Mouse (Mus musculus): ENCODE results near the gene Nt5c2. TPM values are rescaled to one million over a fixed set of nuclear protein-coding genes. Genes with fewer than 3 reads are reported as not detected.
"Not testable (repeated sequence)": the region's sequence is repeated elsewhere in the genome, so short reads cannot be mapped to it uniquely, and the experiment has no call there.

The Nt5c2 gene
- polyA plus RNA-seq, 1 experiment: 0.55 TPM

DNA sequence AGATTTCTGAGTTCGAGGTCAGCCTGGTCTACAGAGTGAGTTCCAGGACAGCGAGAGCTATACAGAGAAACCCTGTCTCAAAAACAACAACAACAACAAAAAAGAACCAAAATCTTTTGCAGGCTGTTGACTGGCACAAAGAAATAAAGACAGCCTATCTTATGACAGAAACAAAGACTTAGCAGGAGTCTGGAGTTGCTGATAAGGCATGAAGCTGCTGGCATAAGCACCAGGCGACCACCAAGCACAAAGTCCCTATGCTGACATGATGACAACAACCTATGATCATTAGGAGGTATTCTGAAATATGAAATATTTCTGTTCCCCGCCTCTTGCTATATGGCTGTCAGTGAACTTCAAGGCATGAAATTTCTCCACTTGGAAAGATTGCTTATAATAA is 16.0 kb downstream of the Nt5c2 start:
- no peaks in the 10 kb centered on the region for H3K9me3 ChIP-seq (ENCODE audit: control insufficient read depth, low read length)
- no peak overlapping the region for H3K4me3 ChIP-seq (replicated peaks)
- TF ChIP-seq GATA1 (IDR thresholded peaks at IDR 0.05; ENCODE audit: low read length) (no peak), TAL1 (IDR thresholded peaks at IDR 0.05; ENCODE audit: low read length) (no peak)
- H3K4me1 ChIP-seq (ENCODE audit: control insufficient read depth): peaks cover 20% of the 10 kb centered on the region
- H3K27me3 ChIP-seq (ENCODE audit: control insufficient read depth): no peaks in the 10 kb centered on the region
- H3K36me3 ChIP-seq (ENCODE audit: control insufficient read depth): no peaks in the 10 kb centered on the region

DNA sequence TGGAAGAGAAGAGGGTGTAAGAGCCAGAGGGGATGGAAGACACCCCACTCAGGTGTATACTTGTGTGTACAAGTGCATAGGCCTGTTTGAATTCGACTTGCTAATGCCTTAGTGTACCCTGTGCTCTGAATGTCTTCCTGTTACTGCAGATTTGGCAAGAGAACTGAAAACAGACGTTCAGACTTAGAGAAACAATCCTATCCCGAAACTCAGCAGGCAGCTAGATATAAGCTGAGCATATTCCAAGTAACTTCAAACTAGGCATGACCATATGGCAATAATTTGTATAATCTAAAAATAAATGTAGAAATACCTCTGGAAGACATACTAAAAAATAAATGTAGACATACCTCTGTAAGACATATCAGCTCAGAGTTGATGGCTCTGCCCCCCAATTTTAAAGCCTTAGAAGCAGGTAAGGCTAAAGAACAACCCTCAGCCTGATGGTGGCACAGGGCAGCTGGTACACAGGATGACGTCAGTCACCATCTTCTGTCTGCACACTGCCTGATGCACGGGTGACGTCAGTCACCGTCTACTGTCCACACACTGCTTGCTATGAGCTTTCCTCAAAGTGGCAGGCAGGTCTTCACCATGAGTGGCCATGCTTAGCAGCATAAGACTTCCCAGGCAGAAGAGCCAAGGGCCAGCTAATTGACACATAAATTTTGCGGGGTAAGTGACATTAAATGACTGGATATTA is 16.6 kb downstream of the Nt5c2 start:
- no peaks in the 10 kb centered on the region for H3K9me3 ChIP-seq (ENCODE audit: control insufficient read depth, low read length)
- H3K4me1 ChIP-seq (ENCODE audit: control insufficient read depth): peaks cover 20% of the 10 kb centered on the region
- TF ChIP-seq TAL1 (IDR thresholded peaks at IDR 0.05; ENCODE audit: low read length): no peak
- no peak for TF ChIP-seq GATA1 (IDR thresholded peaks at IDR 0.05; ENCODE audit: low read length)
- no peak overlapping the region for H3K4me3 ChIP-seq (replicated peaks)
- H3K27me3 ChIP-seq (ENCODE audit: control insufficient read depth): no peaks in the 10 kb centered on the region
- H3K36me3 ChIP-seq (ENCODE audit: control insufficient read depth): no peaks in the 10 kb centered on the region

DNA sequence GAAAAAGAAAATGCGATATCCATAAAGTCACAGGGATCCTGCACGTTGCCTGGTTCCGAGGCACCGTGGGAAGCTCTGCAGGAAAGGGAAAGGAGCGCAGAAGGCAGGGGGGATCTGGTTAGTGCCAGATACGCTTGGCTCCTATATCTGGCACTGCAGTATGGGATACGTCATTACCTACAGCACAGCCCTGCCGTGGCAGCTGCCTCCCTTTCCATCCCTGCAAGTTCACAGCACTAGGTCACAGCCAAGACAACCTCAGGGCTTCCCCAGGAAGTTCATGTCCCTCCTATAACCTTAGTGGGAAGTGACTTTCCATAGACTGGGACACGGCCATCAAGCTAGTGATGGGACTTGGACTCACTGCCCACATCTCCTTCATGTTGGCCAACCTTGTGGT is 18.9 kb downstream of the Nt5c2 start:
- no peaks in the 10 kb centered on the region for H3K36me3 ChIP-seq (ENCODE audit: control insufficient read depth)
- H3K4me1 ChIP-seq (ENCODE audit: control insufficient read depth): peaks cover 22% of the 10 kb centered on the region
- no peaks in the 10 kb centered on the region for H3K9me3 ChIP-seq (ENCODE audit: control insufficient read depth, low read length)

DNA sequence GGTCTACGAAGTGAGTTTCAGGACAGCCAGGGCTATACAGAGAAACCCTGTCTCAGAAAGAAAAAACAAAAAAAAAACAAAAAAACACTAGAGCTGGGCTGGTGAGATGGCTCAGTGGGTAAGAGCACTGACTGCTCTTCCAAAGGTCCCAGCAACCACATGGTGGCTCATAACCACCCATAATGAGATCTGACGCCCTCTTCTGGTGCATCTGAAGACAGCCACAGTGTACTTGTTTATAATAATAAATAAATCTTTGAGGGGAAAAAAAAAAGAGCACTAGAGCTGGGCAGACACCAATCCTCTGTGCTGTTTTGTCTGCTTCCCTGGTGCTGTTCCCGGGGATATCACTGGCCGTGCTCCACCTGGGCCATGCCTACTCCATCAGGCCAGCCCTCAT is 22.6 kb downstream of the Nt5c2 start:
- H3K4me3 ChIP-seq (replicated peaks); H3K27me3 ChIP-seq (ENCODE audit: control insufficient read depth); H3K9me3 ChIP-seq (ENCODE audit: control insufficient read depth, low read length); H3K36me3 ChIP-seq (ENCODE audit: control insufficient read depth): not testable (repeated sequence)
- peaks cover 39% of the 10 kb centered on the region for H3K4me1 ChIP-seq (ENCODE audit: control insufficient read depth)

More for the DNA sequence above, 18.9 kb downstream of the Nt5c2 start:
- H3K27me3 ChIP-seq (ENCODE audit: control insufficient read depth): no peaks in the 10 kb centered on the region
- no peak for TF ChIP-seq TAL1 (IDR thresholded peaks at IDR 0.05; ENCODE audit: low read length)
- no peak for TF ChIP-seq GATA1 (IDR thresholded peaks at IDR 0.05; ENCODE audit: low read length)
- H3K4me3 ChIP-seq (replicated peaks): no peak overlapping the region

DNA sequence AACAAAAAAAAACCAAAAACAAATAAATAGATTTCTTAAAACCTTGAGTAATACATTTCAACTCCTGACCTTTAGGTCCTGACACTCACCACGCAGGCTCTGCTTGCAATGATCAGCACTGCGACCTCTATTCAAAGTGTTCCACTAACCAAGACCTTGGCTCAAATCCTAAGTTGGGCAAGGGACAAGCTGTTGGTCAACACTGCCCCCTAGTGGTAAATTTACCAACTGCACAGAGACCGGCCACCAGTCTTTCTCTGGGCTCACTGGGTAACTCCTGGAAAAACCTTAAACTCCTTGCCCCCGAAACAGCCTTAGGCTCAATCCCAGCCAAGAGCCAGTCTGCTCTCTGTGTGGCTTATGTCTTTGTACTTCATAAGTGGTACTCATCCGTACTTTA is 23.8 kb downstream of the Nt5c2 start:
- no peaks in the 10 kb centered on the region for H3K9me3 ChIP-seq (ENCODE audit: control insufficient read depth, low read length)
- peaks cover 43% of the 10 kb centered on the region for H3K4me1 ChIP-seq (ENCODE audit: control insufficient read depth)
- no peaks in the 10 kb centered on the region for H3K27me3 ChIP-seq (ENCODE audit: control insufficient read depth)
- TF ChIP-seq GATA1 (IDR thresholded peaks at IDR 0.05; ENCODE audit: low read length) (no peak), TAL1 (IDR thresholded peaks at IDR 0.05; ENCODE audit: low read length) (no peak)
- no peak overlapping the region for H3K4me3 ChIP-seq (replicated peaks)
- no peaks in the 10 kb centered on the region; the same call in 1 of the 2 replicates for H3K36me3 ChIP-seq (ENCODE audit: control insufficient read depth)

DNA sequence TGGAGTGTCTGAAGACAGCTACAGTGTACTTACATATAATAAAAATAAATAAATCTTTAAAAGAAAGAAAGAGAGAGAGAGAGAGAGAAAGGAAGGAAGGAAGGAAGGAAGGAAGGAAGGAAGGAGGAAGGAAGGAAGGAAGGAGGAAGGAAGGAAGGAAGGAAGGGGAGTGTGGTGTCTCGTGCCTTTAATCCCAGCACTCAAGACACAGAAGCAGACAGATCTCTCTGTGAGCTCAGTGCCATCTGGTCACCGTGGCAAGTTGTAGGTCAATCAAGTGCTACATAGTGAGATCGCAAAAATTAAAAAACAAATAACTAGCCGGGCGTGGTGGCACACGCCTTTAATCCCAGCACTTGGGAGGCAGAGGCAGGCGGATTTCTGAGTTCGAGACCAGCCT is 24.3 kb downstream of the Nt5c2 start:
- not testable (repeated sequence) for H3K4me3 ChIP-seq (replicated peaks); H3K27me3 ChIP-seq (ENCODE audit: control insufficient read depth); H3K36me3 ChIP-seq (ENCODE audit: control insufficient read depth); H3K9me3 ChIP-seq (ENCODE audit: control insufficient read depth, low read length)
- H3K4me1 ChIP-seq (ENCODE audit: control insufficient read depth): peaks cover 48% of the 10 kb centered on the region

DNA sequence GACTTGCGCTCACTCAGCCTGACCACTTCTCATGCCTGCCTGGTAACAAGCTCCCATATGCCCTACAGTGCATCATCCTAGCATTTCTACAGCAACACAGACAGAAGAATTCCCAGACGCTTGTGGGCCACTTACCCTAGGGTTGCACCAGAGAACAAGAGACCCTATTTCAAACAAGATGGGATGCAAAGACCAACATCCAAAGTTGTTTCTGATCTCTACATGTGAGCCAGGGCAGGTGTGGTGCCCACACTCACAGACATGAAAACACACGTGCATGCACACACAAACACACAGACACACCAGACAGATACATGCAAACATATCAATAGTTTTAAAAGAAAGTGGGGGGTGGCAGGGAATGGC is 24.8 kb downstream of the Nt5c2 start:
- Histone ChIP-seq H3K9me3 (ENCODE audit: control insufficient read depth, low read length) (no peaks in the 10 kb centered on the region), H3K4me3 (replicated peaks) (peak overlapping the region; percentile 36), H3K27me3 (ENCODE audit: control insufficient read depth) (no peaks in the 10 kb centered on the region), H3K4me1 (ENCODE audit: control insufficient read depth) (peaks cover 53% of the 10 kb centered on the region), H3K36me3 (ENCODE audit: control insufficient read depth) (peaks cover under 1% of the 10 kb centered on the region; the same call in 1 of the 2 replicates)
- TF ChIP-seq GATA1 (IDR thresholded peaks at IDR 0.05; ENCODE audit: low read length) (no peak), TAL1 (IDR thresholded peaks at IDR 0.05; ENCODE audit: low read length) (no peak)

DNA sequence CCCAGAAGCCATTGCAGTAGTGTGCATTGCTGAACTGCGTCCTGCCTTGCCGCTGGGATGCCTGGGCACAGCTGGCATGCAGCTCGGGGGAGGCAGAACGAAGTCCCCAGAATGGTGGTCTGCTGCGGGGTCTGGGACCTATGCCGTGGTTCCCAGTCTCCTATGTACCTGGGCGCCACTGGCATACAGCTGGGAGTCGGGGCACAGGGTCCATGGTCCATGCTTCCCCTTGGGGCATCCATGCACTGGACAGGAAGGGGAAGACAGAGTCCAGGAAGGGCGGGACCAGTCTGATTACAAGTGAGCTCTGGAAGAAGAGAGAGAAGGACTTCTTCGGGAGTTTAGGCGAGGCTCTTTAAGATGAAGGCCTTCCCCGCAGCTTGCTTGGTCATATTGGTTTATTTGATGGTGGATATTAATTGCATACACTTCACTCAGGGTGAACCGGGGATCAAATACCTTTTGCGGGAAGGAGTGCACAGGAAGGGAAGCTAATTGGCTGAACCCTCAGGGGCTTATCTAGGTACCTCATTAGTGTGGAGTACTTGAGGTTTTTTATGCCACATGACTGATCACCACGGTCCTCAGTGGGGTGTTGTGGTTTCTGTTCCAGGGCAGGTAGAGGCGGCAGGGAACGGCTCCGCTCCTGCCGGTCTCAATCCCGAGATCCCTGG is 25.3 kb downstream of the Nt5c2 start:
- peaks cover 3% of the 10 kb centered on the region; the same call in 1 of the 2 replicates for H3K36me3 ChIP-seq (ENCODE audit: control insufficient read depth)
- no peak for TF ChIP-seq TAL1 (IDR thresholded peaks at IDR 0.05; ENCODE audit: low read length)
- TF ChIP-seq GATA1 (IDR thresholded peaks at IDR 0.05; ENCODE audit: low read length): no peak
- peak overlapping the region; percentile 36 for H3K4me3 ChIP-seq (replicated peaks)
- H3K4me1 ChIP-seq (ENCODE audit: control insufficient read depth): peaks cover 58% of the 10 kb centered on the region
- H3K9me3 ChIP-seq (ENCODE audit: control insufficient read depth, low read length): no peaks in the 10 kb centered on the region
- H3K27me3 ChIP-seq (ENCODE audit: control insufficient read depth): no peaks in the 10 kb centered on the region

DNA sequence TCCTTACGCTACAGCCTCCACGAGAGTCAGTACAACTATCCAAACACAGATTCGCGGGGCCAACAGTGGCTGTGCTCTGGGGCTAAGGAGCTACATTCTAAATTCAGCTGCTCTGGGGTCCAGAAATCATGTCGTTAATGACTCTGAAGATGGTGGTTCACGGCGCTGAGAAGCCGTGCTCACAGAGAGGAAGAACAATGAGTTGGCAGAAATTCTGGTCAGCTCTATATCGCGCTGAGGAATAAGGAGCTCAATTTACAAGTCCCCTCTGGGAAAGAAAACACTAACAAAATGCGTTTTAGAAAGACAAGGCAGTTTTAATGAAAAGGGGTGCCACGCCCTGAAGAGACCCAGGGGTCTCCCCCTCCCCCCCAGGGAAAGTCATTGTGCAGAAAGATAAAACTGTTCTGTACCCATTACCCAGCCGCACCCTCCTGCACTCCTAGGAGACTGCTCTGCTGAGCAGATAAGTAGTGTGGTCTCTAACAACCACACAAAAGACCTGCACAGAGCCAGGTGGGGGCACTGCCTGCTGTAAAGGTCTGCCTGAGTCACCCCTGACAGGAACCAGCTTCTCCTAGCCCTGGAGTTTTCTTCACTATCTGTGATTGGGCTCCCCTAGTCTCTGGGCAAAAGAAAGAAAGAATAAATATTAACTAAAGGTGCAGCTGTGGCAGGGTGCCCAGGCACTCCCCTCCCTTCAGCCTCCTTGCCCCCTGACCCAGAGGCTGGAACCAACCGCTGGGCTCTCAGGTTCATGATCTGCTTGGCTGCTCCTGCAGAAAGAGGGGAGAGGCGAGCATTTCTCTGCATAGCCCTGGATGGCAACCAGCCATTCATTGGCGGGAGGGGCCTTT is 26.5 kb downstream of the Nt5c2 start:
- TF ChIP-seq GATA1 (IDR thresholded peaks at IDR 0.05; ENCODE audit: low read length) (peak; percentile 49), TAL1 (IDR thresholded peaks at IDR 0.05; ENCODE audit: low read length) (no peak)
- peak overlapping the region; percentile 54 for H3K4me3 ChIP-seq (replicated peaks)
- H3K27me3 ChIP-seq (ENCODE audit: control insufficient read depth): no peaks in the 10 kb centered on the region
- H3K36me3 ChIP-seq (ENCODE audit: control insufficient read depth): peaks cover 3% of the 10 kb centered on the region; the same call in 1 of the 2 replicates
- H3K4me1 ChIP-seq (ENCODE audit: control insufficient read depth): peaks cover 69% of the 10 kb centered on the region
- no peaks in the 10 kb centered on the region for H3K9me3 ChIP-seq (ENCODE audit: control insufficient read depth, low read length)
